Mouse (Mus musculus): ENCODE measurements at regions not wholly inside any gene's neighbourhood (a gene's known extent, or its start where the extent isn't known, plus 50 kb on each side); places are given as distances from the start of the nearest gene placed in this dataset.
A peak's percentile ranks its signal among the peaks of the same experiment; 100 is the strongest.

- Histone ChIP-seq H3K27ac (no peak overlapping the region), H3K4me2 (replicated peaks) (no peak overlapping the region), H3K4me1 (no peaks in the 10 kb centered on the region; the same call in 1 of the 2 replicates), H3K9ac (no peak overlapping the region), H3K4me3 (no peak overlapping the region), H3K36me3 (no peaks in the 10 kb centered on the region), H3K9me3 (no peaks in the 10 kb centered on the region), H3K27me3 (no peaks in the 10 kb centered on the region)
- 68% methylated on average over 7 of the region's 7 CpGs for WGBS
- peak; percentile 57; the same call in 1 of the 2 replicates for ATAC-seq (ENCODE audit: low FRiP score, low read depth)
Measured at GRCm38 (mm10) chr11:12112646-12113353, 74.3 kb upstream of the Grb10 start.

GRCm38 (mm10) chr11:12107711-12108110 lies 69.2 kb upstream of the Grb10 start:
- Histone ChIP-seq H3K4me2 (replicated peaks) (no peak overlapping the region), H3K36me3 (no peaks in the 10 kb centered on the region), H3K27me3 (no peaks in the 10 kb centered on the region), H3K9me3 (no peaks in the 10 kb centered on the region), H3K4me3 (no peak overlapping the region), H3K27ac (no peak overlapping the region), H3K4me1 (no peaks in the 10 kb centered on the region), H3K9ac (no peak overlapping the region)
- ATAC-seq (ENCODE audit: low FRiP score, low read depth) = no peak
- WGBS = 83% methylated on average over 3 of the region's 3 CpGs

- WGBS = 82% methylated on average over 4 of the region's 4 CpGs
- Histone ChIP-seq H3K4me1 (no peaks in the 10 kb centered on the region), H3K4me2 (replicated peaks) (no peak overlapping the region), H3K36me3 (peaks cover 3% of the 10 kb centered on the region; the same call in 1 of the 2 replicates), H3K27me3 (no peaks in the 10 kb centered on the region), H3K9ac (no peak overlapping the region), H3K4me3 (no peak overlapping the region), H3K9me3 (0 out of 2 replicates have a peak, but pooled peaks cover 5% of the 10 kb centered on the region), H3K27ac (no peak overlapping the region)
- no peak for ATAC-seq (ENCODE audit: low FRiP score, low read depth)
Measured at GRCm38 (mm10) chr11:12090961-12091360, 52.5 kb upstream of the Grb10 start.

- ATAC-seq (ENCODE audit: low FRiP score, low read depth) = no peak
- H3K4me3 ChIP-seq = no peak overlapping the region
- 0 out of 2 replicates have a peak, but pooled peaks cover 5% of the 10 kb centered on the region for H3K9me3 ChIP-seq
- H3K9ac ChIP-seq = no peak overlapping the region
- H3K27ac ChIP-seq = no peak overlapping the region
- peaks cover 3% of the 10 kb centered on the region; the same call in 1 of the 2 replicates for H3K36me3 ChIP-seq
- no peaks in the 10 kb centered on the region for H3K27me3 ChIP-seq
- no peak overlapping the region for H3K4me2 ChIP-seq (replicated peaks)
- 95% methylated on average over 2 of the region's 2 CpGs for WGBS
- no peaks in the 10 kb centered on the region for H3K4me1 ChIP-seq
Measured at GRCm38 (mm10) chr11:12089788-12090365, 51.4 kb upstream of the Grb10 start.
